Mouse (Mus musculus) layer of hippocampus, postnatal 10 days (tissue): ENCODE results near the gene Dgkh. TPM values are rescaled to one million over a fixed set of nuclear protein-coding genes. Genes with fewer than 3 reads are reported as not detected.
"Not testable (repeated sequence)": the region's sequence is repeated elsewhere in the genome, so short reads cannot be mapped to it uniquely, and the experiment has no call there.

Source experiments
- DNase-seq, 2 experiments: peaks; one replicate each; pipeline ENCODE4 v3.0.0; 2021; ENCODE audit warnings: low spot score in 2 of 2
- long read RNA-seq: library from polyadenylated mRNA; stranded (forward); transcript quantifications from one replicate; pipeline ENCODE4 v2.0.0, GENCODE M21; 2023
- total RNA-seq, 2 experiments: library from RNA; stranded (reverse); gene quantifications; 2 replicates each; pipeline ENCODE4 v1.2.3; 2021

Dgkh gene
- total RNA-seq = 10 to 100 TPM; 62.3 to 63.5 TPM
- long read RNA-seq, full-length matches to known transcripts = 4 of 15 reads
- long read RNA-seq, partial matches to known transcripts = 1 of 15 reads
- long read RNA-seq, other reads (novel, unspliced or antisense) = 10 of 15 reads

GRCm38 (mm10) chr14:78732617-78733312, at the start of gene Dgkh:
Gene Dgkh, minus strand, starts transcription at chr14:78732776.
- DNase-seq = peak; percentile 89 to 94

GRCm38 (mm10) chr14:78777215-78777614, 44.6 kb upstream of the Dgkh start:
- no peak for DNase-seq

- no peak for DNase-seq
These were observed 44.1 kb upstream of the Dgkh start for GRCm38 (mm10) chr14:78776659-78777058.

DNA sequence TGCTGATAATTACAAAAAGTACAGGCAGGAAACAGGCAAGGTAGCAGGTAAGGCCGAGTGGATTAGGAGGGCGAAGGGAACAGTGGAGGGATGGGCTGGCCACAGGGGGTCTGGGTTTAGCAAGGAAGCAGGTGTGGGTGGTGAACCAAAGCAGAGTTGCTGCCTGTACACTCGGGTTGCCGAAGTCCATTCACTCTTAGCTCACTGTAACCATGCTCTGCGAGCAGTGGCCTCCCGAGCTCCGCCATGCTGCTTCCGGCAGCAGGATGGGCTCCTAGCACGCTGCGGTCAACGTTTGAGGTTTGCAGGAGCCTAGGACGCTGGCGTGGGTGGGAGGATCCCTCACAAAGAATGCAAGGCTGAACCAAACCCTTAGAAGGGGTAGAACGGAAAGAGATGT, 43.1 kb upstream of the Dgkh start:
- no peak for DNase-seq

GRCm38 (mm10) chr14:78775226-78775625, 42.6 kb upstream of the Dgkh start:
- no peak for DNase-seq

- DNase-seq = no peak
These were observed 37.9 kb upstream of the Dgkh start for GRCm38 (mm10) chr14:78770457-78770856.

DNA sequence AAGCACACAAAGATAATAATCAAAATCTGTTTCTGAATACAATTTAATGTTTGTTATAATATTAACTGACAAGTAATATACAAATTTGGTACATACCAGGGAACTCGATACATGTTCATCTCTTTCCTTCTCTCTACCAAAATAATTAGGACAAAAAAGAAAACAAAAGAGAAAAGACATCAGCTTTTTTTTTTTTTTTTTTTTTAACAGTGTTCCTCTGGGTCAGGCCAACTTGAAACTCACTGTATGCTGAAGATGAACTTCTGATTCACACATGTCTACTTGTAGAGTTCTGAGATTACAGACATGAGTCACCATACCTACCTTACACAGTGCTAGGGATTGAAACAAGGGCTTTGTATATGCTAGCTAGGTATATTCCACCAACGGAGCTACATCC, 28.5 kb upstream of the Dgkh start:
- no peak for DNase-seq

- no peak for DNase-seq
These were observed 26.9 kb upstream of the Dgkh start for GRCm38 (mm10) chr14:78759491-78759890.

DNA sequence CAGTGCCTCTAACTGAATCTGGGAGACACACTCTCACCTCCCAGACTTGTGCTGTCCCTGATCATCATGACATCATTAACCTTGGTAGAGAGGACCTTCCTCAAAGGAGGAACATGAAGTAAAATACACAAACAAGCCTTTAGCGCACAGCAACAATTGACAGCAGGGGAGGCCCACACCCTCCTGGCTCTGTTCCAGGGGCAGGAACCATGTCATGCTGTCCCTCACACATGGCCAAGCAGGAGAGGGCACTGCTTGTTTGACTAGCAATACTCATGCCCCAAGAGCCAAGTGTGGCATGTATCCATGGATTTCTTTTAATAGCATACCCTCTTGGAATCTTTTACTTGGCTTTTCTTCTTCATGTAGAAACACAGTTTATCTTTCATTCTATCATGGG, 22.7 kb upstream of the Dgkh start:
- DNase-seq = no peak

DNA sequence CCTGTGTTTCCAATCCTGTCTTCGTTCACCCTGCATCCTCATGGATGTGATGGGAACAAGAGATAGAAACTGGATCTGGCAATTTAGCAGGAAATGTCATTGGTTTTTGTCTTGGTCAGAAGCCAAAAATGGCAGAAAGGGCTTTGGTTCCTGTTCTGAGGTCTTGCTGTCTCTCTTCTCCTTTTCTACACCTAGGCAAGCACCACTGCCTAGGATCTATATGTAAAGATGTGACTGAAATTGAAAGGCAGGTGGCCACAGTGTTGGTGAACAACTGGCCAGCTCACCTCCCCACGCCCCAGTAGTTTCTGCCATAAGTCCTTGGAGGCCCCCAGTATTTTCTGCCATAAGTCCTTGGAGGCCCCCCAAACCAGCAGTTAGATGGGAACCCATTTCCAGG, 16.1 kb upstream of the Dgkh start:
- no peak for DNase-seq

- DNase-seq = no peak
These were observed 15.5 kb upstream of the Dgkh start for GRCm38 (mm10) chr14:78747969-78748651.

DNA sequence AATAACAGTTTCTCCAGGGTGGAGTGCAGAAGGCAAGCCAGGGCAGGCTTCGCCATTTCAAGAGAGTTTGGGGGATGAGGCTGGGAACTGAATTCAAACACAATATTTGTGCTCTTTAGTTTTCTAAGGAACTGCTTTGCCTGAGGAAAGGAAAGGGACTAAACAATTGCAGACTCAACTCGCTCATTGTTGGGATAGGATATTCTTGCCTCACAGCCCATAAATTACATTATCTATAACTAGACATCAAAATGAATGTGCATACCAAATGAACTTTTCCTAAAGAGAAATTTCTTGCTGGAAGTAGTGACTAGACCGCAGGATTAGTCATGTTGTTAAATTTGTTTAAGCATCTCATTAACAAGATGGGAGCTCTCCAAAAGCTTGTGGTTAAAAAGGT, 14.9 kb upstream of the Dgkh start:
- no peak for DNase-seq

DNA sequence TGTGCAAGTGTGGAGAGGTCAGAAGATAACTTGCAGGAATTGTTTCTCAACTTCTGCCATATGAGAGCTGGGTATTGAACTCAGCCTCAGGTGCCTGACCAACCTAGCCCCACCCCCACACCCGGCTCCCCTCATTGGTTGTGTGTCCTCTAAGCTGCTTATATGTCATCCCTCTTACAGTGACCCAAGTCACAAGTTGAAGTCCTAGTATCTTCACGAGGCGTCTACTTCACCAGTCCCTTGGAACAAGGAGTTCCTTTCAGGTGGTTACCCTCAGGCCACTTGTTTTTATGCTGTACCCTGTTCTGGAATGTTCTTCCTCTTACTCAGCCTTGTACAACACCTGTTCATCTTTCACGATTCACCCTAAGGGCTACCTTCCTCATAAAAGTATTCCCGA, 2.0 kb upstream of the Dgkh start:
- no peak for DNase-seq

GRCm38 (mm10) chr14:78734203-78734602, 1.6 kb upstream of the Dgkh start:
- not testable (repeated sequence) for DNase-seq

DNA sequence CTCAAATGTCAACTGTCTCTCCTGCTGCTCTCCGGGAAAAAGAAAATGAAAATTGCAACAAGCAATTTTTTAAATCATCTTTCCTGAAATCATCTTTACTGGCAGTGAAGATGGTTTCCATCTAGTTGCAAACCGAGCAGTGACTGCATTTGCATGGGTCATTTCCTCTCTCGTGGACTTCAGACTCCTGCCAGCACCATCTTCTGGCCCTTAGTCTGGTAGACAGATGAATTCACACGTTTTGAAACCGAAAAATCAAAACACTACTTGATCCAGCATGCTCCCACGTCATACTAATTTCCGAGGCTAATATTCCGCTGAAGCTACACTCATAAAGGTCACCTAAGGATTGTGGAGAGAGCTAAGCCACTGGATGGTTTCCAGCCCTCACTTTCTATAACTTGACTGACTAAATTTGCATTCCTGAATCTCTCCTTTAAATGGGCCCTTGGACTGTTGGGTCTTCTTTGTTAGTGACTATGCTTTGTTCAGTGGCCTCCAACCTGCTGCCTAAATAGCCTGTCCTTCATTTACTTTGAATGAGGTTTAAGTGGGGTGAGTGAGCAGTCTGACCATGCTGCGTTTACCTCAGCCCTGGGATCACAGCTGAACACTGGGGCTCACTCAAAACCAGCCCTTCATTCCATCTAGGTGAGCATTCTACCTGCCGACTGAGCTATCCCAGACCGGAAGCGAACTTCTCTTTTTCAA, 945 bp upstream of the Dgkh start:
- peak in 1 of 2 experiments; percentile 22 for DNase-seq

DNA sequence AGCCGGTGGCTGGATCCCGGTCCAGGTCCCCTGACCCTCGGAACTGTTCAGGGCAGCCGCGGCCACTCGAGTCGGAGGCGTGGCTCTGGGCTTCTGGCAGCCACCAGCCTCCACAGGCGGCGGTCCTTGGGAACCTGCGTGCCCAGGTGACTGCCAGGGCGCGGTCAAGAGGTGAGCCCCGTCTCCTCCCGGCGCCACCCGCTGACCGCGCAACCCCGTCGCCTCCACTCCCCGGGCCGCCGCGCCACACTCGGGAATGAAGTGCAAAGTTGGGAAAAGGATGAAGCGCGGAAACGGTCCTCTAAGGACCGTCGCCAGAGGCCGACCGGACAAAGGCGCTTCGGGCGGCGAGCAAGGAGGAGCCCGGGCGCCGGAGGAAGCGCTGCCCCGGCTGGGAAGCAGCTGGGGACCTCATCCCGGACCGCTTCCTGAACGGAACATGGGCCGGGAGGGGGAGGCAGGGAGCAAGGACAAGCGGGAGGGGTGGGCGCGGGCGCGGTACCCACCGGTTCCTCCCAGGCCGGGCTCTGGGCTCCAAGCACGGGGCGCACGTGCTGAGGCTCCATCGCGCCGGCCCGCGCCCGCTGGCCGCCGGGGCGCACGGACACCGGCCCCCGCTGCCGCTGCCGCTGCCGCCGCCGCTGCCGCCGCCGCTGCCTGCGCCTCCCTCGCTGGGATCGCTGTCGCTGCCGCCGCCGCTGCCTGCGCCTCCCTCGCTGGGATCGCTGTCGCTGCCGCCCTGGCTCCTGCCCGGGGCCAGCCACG, 542 bp downstream of the Dgkh start:
- DNase-seq = peak; percentile 51 to 67

DNA sequence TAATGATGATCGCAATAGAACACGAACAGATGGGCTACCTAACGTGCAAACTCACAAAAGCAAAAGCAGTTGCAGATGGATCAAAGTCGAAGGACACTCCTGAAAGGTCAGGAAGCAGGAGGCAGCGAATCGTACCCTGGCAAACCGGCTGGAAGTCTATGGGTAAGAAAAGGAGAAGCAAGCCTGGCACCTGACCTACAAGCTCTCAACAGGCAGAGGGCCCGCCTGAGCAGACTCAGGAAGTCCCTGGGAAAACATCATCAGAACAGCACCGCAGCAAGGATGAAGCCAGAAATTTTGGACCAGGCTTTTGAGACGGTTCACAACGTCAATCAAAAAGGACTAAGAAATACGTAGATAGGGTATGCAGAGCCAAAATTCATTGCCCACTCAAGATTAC, 1.3 kb downstream of the Dgkh start:
- peak; percentile 17 to 34 for DNase-seq

GRCm38 (mm10) chr14:78725976-78726375, 6.6 kb downstream of the Dgkh start:
- no peak for DNase-seq

- no peak for DNase-seq
These were observed 7.1 kb downstream of the Dgkh start for GRCm38 (mm10) chr14:78725307-78725956.

DNA sequence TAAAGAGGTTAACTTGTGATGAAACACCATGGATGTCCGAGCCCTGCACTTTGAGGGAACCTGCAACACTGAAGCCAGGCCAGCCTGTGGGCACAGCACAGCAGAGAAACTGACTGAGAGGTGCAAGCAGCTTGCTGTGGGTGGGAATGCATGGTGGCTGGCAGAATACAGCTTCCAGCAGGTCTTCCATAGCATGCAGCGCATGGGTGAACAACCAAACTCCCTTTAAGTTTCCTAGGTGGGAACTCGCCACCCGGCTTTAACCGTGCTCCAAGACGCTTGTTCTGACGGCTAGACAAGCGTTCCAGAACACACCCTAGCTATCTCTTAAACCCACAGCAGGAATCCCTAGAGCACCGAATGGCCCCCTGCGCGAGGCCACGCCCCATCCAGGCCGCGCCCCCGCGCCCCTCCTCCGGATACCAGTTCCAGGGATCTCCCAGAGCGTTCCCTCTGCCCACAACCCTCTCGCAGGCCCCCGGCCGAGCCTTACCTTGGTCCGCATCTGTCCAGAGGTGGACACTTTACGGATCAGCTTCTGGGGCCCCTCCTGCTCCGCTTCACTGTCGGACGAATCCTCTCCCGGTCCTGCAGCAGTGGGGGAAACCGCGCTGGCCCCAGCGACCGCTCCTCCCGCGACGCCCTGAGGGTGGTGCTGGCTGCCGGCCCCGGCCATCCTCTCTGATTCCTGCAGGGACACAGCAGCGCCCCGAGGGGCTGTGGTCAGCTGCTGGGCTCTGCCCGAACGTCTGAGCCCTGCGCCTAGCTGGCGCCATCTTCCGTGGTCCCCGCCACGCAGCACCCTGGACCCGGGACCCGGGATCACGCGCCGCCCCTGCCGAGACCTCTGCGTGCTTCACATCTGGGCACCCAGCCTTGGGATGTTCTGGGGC, 7.9 kb downstream of the Dgkh start:
- peak; percentile 53 to 69 for DNase-seq
